Mouse (Mus musculus) CH12.LX (cell line): ENCODE results near the gene Mrpl41. TPM values are rescaled to one million over a fixed set of nuclear protein-coding genes. Genes with fewer than 3 reads are reported as not detected.

ENCODE experiments used
- DNase-seq: peaks from one replicate; pipeline ENCODE4 v3.0.0-alpha.2; 2013; ENCODE audit errors: extremely low read depth
- H3K27ac ChIP-seq: 2 replicates; pipeline ENCODE4 v1.5.1; 2012; ENCODE audit warnings: low read depth, mild to moderate bottlenecking, control low read depth, moderate library complexity; ENCODE audit not compliant: insufficient read depth
- H3K27me3 ChIP-seq: replicated peaks from 2 replicates; pipeline ENCODE3; 2012; ENCODE audit warnings: inconsistent platforms
- H3K36me3 ChIP-seq, 2 experiments: replicated peaks in 1 of 2; 2 replicates each; pipeline versions ENCODE3 to v1.6.1; 2012; ENCODE audit warnings: inconsistent platforms in 1 of 2, low read length in 1 of 2, mild to moderate bottlenecking in 1 of 2, mixed read lengths in 1 of 2, moderate library complexity in 1 of 2; ENCODE audit not compliant: control insufficient read depth in 1 of 2, insufficient read depth in 1 of 2
- H3K4me1 ChIP-seq, 2 experiments: 2 replicates each; pipeline ENCODE4 v1.6.1; 2012; ENCODE audit warnings: inconsistent platforms in 1 of 2, moderate library complexity in 1 of 2; ENCODE audit not compliant: insufficient read depth in 2 of 2, control insufficient read depth in 1 of 2
- H3K4me2 ChIP-seq: 2 replicates; pipeline ENCODE4 v1.6.1; 2012; ENCODE audit warnings: low read depth, mild to moderate bottlenecking, control low read depth; ENCODE audit not compliant: poor library complexity, insufficient read depth, severe bottlenecking
- H3K4me3 ChIP-seq, 3 experiments: fragments of 150-350 bp in 1 of 3; sonication (generic) in 1 of 3; replicated peaks in 1 of 3; 2 replicates each; pipeline versions ENCODE3 to v1.5.1; 2011 to 2012; ENCODE audit warnings: low read depth in 2 of 3, low read length in 2 of 3, mild to moderate bottlenecking in 2 of 3, moderate library complexity in 2 of 3, control low read depth in 1 of 3, improper control_type of control experiment in 1 of 3, inconsistent platforms in 1 of 3, mixed read lengths in 1 of 3; ENCODE audit not compliant: poor library complexity in 1 of 3
- H3K79me2 ChIP-seq: replicated peaks from 2 replicates; pipeline ENCODE4 v1.6.1; 2012; ENCODE audit warnings: mild to moderate bottlenecking, moderate library complexity; ENCODE audit not compliant: control insufficient read depth, poor library complexity, insufficient read depth, severe bottlenecking; ENCODE audit errors: extremely low read depth
- H3K9ac ChIP-seq: 2 replicates; pipeline ENCODE4 v1.6.1; 2012; ENCODE audit warnings: low read depth, mild to moderate bottlenecking, control low read depth, moderate library complexity; ENCODE audit not compliant: insufficient read depth
- H3K9me3 ChIP-seq: replicated peaks from 2 replicates; pipeline ENCODE3; 2012; ENCODE audit warnings: low read length, inconsistent platforms, mixed read lengths
- BHLHE40 ChIP-seq: IDR thresholded peaks from 2 replicates; pipeline ENCODE4 v1.6.1; 2011; ENCODE audit warnings: mild to moderate bottlenecking, low read depth, low read length, improper control_type of control experiment
- CHD1 ChIP-seq: IDR thresholded peaks from 2 replicates; pipeline ENCODE4 v1.6.1; 2012; ENCODE audit warnings: low read depth, low read length, improper control_type of control experiment, inconsistent platforms
- CHD2 ChIP-seq: IDR thresholded peaks from 2 replicates; pipeline ENCODE4 v1.6.1; 2011; ENCODE audit warnings: low read length, improper control_type of control experiment
- CTCF ChIP-seq, 2 experiments: IDR thresholded peaks in 1 of 2; conservative IDR thresholded peaks in 1 of 2; 2 replicates each; pipeline ENCODE4 v1.5.1; 2011 to 2012; ENCODE audit warnings: low read depth in 2 of 2, low read length in 2 of 2, improper control_type of control experiment in 1 of 2, inconsistent platforms in 1 of 2, mild to moderate bottlenecking in 1 of 2, moderate library complexity in 1 of 2
- E2F4 ChIP-seq: IDR thresholded peaks from 2 replicates; pipeline ENCODE4 v1.6.1; 2011; ENCODE audit warnings: low read depth, low read length, improper control_type of control experiment; ENCODE audit not compliant: insufficient replicate concordance
- ELF1 ChIP-seq: IDR thresholded peaks from 2 replicates; pipeline ENCODE4 v1.6.1; 2014; ENCODE audit warnings: low read depth, mild to moderate bottlenecking, inconsistent platforms, low read length, improper control_type of control experiment
- ETS1 ChIP-seq: conservative IDR thresholded peaks from 2 replicates; pipeline ENCODE4 v1.6.1; 2012; ENCODE audit warnings: low read depth, mild to moderate bottlenecking, inconsistent platforms, low read length, improper control_type of control experiment, moderate library complexity
- GABPA ChIP-seq: IDR thresholded peaks from 2 replicates; pipeline ENCODE4 v1.6.1; 2012; ENCODE audit warnings: low read depth, low read length, improper control_type of control experiment, inconsistent platforms; ENCODE audit not compliant: insufficient replicate concordance
- HCFC1 ChIP-seq: IDR thresholded peaks from 2 replicates; pipeline ENCODE4 v1.6.1; 2012; ENCODE audit warnings: low read depth, mild to moderate bottlenecking, inconsistent platforms, low read length, improper control_type of control experiment
- IRF4 ChIP-seq: IDR thresholded peaks from 2 replicates; pipeline ENCODE4 v1.6.1; 2014; ENCODE audit warnings: low read depth, mild to moderate bottlenecking, inconsistent platforms, low read length, improper control_type of control experiment
- JUND ChIP-seq: conservative IDR thresholded peaks from 2 replicates; pipeline ENCODE4 v1.6.1; 2011; ENCODE audit warnings: low read depth, low read length, improper control_type of control experiment
- KAT2A ChIP-seq: IDR thresholded peaks from 2 replicates; pipeline ENCODE4 v1.6.1; 2012; ENCODE audit warnings: low read length, improper control_type of control experiment, inconsistent platforms; ENCODE audit not compliant: insufficient replicate concordance
- MAX ChIP-seq: IDR thresholded peaks from 2 replicates; pipeline ENCODE4 v1.6.1; 2011; ENCODE audit warnings: low read length, improper control_type of control experiment
- MAZ ChIP-seq: IDR thresholded peaks from 2 replicates; pipeline ENCODE4 v1.6.1; 2012; ENCODE audit warnings: low read depth, mild to moderate bottlenecking, inconsistent platforms, low read length, improper control_type of control experiment, moderate library complexity
- MXI1 ChIP-seq: IDR thresholded peaks from 2 replicates; pipeline ENCODE4 v1.6.1; 2011; ENCODE audit warnings: mild to moderate bottlenecking, low read depth, low read length, improper control_type of control experiment
- MYC ChIP-seq: IDR thresholded peaks from 2 replicates; pipeline ENCODE4 v1.6.1; 2011; ENCODE audit warnings: low read depth, mild to moderate bottlenecking, improper control_type of control experiment, low read length
- NELFE ChIP-seq: IDR thresholded peaks from 2 replicates; pipeline ENCODE4 v1.6.1; 2011; ENCODE audit warnings: low read depth, low read length, improper control_type of control experiment
- NRF1 ChIP-seq: IDR thresholded peaks from 2 replicates; pipeline ENCODE4 v1.6.1; 2014; ENCODE audit warnings: low read depth, mild to moderate bottlenecking, inconsistent platforms, low read length, improper control_type of control experiment, moderate library complexity
- POLR2A ChIP-seq: IDR thresholded peaks from 2 replicates; pipeline ENCODE4 v1.6.1; 2011; ENCODE audit warnings: low read depth, mild to moderate bottlenecking, improper control_type of control experiment, low read length
- RCOR1 ChIP-seq: conservative IDR thresholded peaks from 2 replicates; pipeline ENCODE4 v1.6.1; 2012; ENCODE audit warnings: low read depth, mild to moderate bottlenecking, inconsistent platforms, low read length, improper control_type of control experiment
- SIN3A ChIP-seq: IDR thresholded peaks from 2 replicates; pipeline ENCODE4 v1.6.1; 2012; ENCODE audit warnings: low read length, improper control_type of control experiment, inconsistent platforms
- SMC3 ChIP-seq: IDR thresholded peaks from 2 replicates; pipeline ENCODE4 v1.6.1; 2011; ENCODE audit warnings: low read depth, low read length, improper control_type of control experiment
- TBP ChIP-seq: conservative IDR thresholded peaks from 2 replicates; pipeline ENCODE4 v1.6.1; 2011; ENCODE audit warnings: low read depth, low read length, improper control_type of control experiment
- TCF12 ChIP-seq: IDR thresholded peaks from 2 replicates; pipeline ENCODE4 v1.6.1; 2014; ENCODE audit warnings: low read depth, mild to moderate bottlenecking, inconsistent platforms, low read length, improper control_type of control experiment
- UBTF ChIP-seq: IDR thresholded peaks from 2 replicates; pipeline ENCODE4 v1.6.1; 2012; ENCODE audit warnings: low read depth, mild to moderate bottlenecking, inconsistent platforms, low read length, improper control_type of control experiment, moderate library complexity
- USF1 ChIP-seq: IDR thresholded peaks from 2 replicates; pipeline ENCODE4 v1.6.1; 2014; ENCODE audit warnings: low read depth, mild to moderate bottlenecking, inconsistent platforms, low read length, improper control_type of control experiment
- USF2 ChIP-seq: conservative IDR thresholded peaks from 2 replicates; pipeline ENCODE4 v1.6.1; 2011; ENCODE audit warnings: low read depth, low read length, improper control_type of control experiment
- ZC3H11A ChIP-seq: IDR thresholded peaks from 2 replicates; pipeline ENCODE4 v1.6.1; 2012; ENCODE audit warnings: low read depth, mild to moderate bottlenecking, inconsistent platforms, low read length, improper control_type of control experiment
- ZMIZ1 ChIP-seq: IDR thresholded peaks from 2 replicates; pipeline ENCODE4 v1.6.1; 2012; ENCODE audit warnings: low read depth, mild to moderate bottlenecking, inconsistent platforms, low read length, improper control_type of control experiment
- ZNF384 ChIP-seq: IDR thresholded peaks from 2 replicates; pipeline ENCODE4 v1.6.1; 2012; ENCODE audit warnings: low read depth, low read length, improper control_type of control experiment, inconsistent platforms
- dilution Hi-C: fragments of 300-500 bp; cut with MboI; formaldehyde crosslinking; loops from 2 replicates; pipeline ENCODE4 v1.14.3; 2020; ENCODE audit warnings: low sequenced_read_pairs; ENCODE audit not compliant: extremely low pct_unique_long_range_greater_than_20kb, extremely low pct_ligation_motif_present
- in situ Hi-C: fragments of 300-500 bp; cut with MboI; formaldehyde crosslinking; loops from 3 replicates; pipeline ENCODE4 v1.14.3; 2019; ENCODE audit warnings: low sequenced_read_pairs, low pct_ligation_motif_present, low pct_unique_long_range_greater_than_20kb, mixed read lengths
- polyA plus RNA-seq: library from polyadenylated mRNA; unstranded; fragments of >175 nt; gene quantifications from 2 replicates; pipeline ENCODE4 v1.2.1, GENCODE M21; 2012; ENCODE audit warnings: low read depth; ENCODE audit not compliant: insufficient read length
- total RNA-seq, 2 experiments: library from RNA; depleted of rRNA; stranded (reverse); fragments of 300-350 nt in 1 of 2; fragments of >200 nt in 1 of 2; gene quantifications; 2 replicates each; pipeline ENCODE4 v1.2.3; 2012 to 2014

Mrpl41 gene
- total RNA-seq (2012; rRNA removed) (58.3 and 77.3 TPM in 2 replicates), total RNA-seq (2014; rRNA removed) (118 and 123 TPM in 2 replicates), polyA plus RNA-seq (69.4 and 77.8 TPM in 2 replicates)

DNA sequence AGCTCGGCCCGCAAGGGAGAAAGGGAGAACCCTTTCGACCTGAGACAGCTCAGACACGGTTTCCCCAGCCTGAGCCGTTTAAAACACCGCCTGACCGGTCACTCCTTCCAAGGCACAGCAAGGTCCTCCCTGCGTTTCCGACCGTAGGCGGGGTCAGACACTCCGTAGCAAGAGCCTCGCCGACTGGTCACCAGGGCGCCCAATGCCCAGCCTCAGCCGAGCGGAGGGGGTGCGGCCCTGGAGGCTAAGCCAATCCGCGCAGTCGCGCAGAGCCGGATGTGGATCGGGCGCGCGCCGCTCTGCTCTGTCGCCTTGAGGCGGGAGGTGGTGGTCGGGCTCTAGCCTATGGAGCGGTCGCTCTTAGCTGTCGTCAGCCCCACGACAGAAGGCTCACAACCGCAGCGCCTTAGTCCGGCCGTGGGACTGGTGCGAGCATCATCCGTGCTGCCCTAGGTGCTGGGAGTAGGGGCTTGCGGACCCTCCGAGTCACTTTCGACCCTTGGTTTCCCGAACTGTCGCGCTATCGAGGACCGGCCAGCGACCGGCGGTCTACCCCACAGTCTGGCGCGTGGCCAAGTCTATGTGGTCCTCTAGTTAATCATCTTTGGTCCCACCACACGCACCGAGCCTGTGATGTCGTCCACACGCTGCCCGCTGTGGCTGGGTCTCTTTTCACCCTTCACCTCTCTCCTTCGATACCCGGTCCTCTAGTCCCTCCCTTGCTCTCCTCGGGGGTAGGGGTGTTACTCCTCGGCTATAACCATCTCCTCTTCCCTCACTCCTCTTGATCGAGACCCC, at the start of gene Mrpl41:
Mrpl41 (minus strand) TSS at position 193 of the 798 bp plus-strand sequence.
- H3K79me2 ChIP-seq = 0 out of 2 replicates have a peak, but pooled peaks cover 5% of the 10 kb centered on the region
- DNase-seq = peak; percentile 94
- peaks cover 21 to 46% of the 10 kb centered on the region in 2 experiments for H3K36me3 ChIP-seq
- in situ Hi-C loops = no loop called here
- TF ChIP-seq POLR2A (peak; percentile 91), UBTF (0 out of 2 replicates have a peak, but pooled peaks have one; percentile 5), CTCF (conservative IDR thresholded peaks at IDR 0.05 in 1 of 2, IDR thresholded peaks at IDR 0.05 in 1 of 2; ENCODE audit: low read depth in 2 of 2, low read length in 2 of 2) (no peak), JUND (no peak), KAT2A (peak; percentile 73; the same call in 1 of the 2 replicates), RCOR1 (no peak), BHLHE40 (no peak), ZC3H11A (no peak), ELF1 (peak; percentile 80), USF2 (no peak), ETS1 (no peak), USF1 (no peak), MYC (peak; percentile 54; the same call in 1 of the 2 replicates), GABPA (no peak), MAZ (peak; percentile 42; the same call in 1 of the 2 replicates), NRF1 (peak; percentile 73), ZMIZ1 (peak; percentile 74), CHD2 (peak; percentile 81), CHD1 (peak; percentile 73), TCF12 (peak; percentile 72), SIN3A (peak; percentile 67), SMC3 (no peak), NELFE (peak; percentile 80; the same call in 1 of the 2 replicates), MXI1 (peak; percentile 83; the same call in 1 of the 2 replicates), MAX (peak; percentile 69; the same call in 1 of the 2 replicates), IRF4 (0 out of 2 replicates have a peak, but pooled peaks have one; percentile 25), ZNF384 (no peak), HCFC1 (peak; percentile 81), TBP (peak; percentile 67), E2F4 (no peak)
- peak within 1 kb of the TSS; percentile 75 to 86 (median 81) for H3K4me3 ChIP-seq
- peak within 1 kb of the TSS; percentile 75 for H3K9ac ChIP-seq
- peak within 1 kb of the TSS; percentile 74 for H3K4me2 ChIP-seq
- H3K27me3 ChIP-seq = no peaks in the 10 kb centered on the region
- H3K4me1 ChIP-seq = peaks cover 6 to 33% of the 10 kb centered on the region in 2 experiments; a peak in 3 of 4 replicates
- no peaks in the 10 kb centered on the region for H3K9me3 ChIP-seq
- H3K27ac ChIP-seq = peak within 1 kb of the TSS; percentile 46
- dilution Hi-C loops = no loop called here
